Mouse (Mus musculus) heart, postnatal 36 days (tissue): ENCODE measurements around the gene Olfr837. TPM values are rescaled to one million over a fixed set of nuclear protein-coding genes. Genes with fewer than 3 reads are reported as not detected.
"Not testable (repeated sequence)": the region's sequence is repeated elsewhere in the genome, so short reads cannot be mapped to it uniquely, and the experiment has no call there.

Experiments
- DNase-seq, 2 experiments: peaks; one replicate each; pipeline ENCODE4 v3.0.0; 2021 to 2022
- intact Hi-C: fragments of 180-260 bp; cut with DNase I; formaldehyde crosslinking; loops from one replicate; pipeline ENCODE4 v1.15.1; 2025
- total RNA-seq, 2 experiments: library from RNA; stranded (reverse); gene quantifications; 2 replicates each; pipeline ENCODE4 v1.2.3; 2021

Olfr837 gene
- total RNA-seq, result not detected

DNA sequence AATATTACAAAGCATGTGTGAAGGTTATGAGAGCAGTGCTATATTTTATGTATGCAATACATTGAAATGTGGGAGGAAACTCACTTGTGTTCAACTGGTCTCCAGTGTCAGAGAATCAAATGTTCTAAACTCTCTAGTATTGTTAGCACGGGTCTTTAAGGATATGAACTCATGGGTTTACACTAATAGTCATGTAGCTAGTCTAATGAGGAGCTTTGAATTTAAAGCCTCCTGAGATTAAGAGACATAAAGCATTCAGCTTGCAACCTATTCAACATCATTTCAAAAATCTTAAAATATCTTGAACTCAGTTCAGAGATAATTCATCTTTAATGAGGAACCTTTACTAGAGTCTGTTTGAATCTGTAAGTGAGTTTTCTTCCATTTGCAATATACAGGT is at the start of gene Olfr837:
Olfr837 (plus strand) TSS at position 301 of the 400 bp plus-strand sequence.
- DNase-seq, result no peak
- intact Hi-C loops, result no loop called here

DNA sequence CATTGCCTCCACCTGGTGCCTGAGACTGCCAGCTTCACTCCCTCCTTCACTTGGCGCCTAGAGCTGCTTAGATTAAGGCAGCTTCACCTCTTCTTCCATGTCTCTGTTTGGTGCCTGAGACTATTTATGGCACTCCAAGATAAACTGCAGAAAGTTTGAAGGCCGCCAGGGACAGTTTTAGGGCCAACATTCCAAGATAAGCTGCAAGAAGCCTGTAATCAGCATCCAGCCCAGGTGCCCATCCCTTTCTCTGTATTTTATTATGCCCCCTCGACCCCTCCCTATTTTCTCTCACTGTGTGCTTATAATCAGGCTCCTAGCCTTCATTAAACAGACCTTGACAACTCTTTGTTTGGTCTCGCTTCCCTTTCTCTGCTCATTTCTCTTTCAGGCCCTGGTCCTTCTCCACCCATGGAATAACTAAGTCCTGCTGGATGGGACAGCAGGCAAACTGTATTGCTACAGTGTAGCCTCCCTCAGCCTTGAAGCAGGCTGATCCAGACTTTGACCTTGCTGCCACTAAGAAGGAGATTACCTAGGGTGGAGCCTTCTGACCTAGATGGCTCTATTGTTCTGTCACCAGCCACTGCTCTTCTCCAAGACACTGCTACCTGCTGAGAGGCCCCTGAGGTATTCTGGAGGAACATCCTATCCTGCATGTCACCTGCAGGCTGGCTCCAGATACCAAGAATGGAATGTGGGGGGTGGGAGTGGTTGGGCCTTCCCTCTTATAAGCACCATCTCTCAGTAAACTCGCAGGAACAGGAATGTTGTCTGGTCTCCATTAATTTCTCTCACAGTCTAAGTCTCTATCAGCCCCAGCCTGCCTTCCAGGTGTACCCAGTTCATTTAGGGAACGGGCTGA is 43.0 kb upstream of the Olfr837 start:
- DNase-seq, intact Hi-C loops: not testable (repeated sequence)

DNA sequence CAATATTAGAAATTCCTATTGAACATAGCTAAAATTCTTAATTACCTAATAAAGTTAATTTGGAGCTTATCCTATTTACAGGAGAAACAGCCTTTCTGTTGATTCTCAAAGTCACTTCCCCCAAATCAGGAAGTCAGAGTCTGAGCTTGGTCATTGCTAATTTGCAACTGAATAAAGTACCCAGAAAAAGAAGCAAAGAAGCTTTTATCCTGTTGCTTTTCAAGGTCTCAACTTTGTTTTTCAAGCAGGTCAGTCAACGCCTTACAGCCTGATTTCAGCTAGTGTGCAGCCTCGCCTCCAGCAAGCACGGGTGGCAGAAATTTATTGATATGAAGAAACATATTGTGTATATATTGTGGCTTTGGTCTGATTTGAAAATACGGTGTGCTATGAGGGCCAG is 38.8 kb upstream of the Olfr837 start:
- no peak for DNase-seq
- intact Hi-C loops, result no loop called here

DNA sequence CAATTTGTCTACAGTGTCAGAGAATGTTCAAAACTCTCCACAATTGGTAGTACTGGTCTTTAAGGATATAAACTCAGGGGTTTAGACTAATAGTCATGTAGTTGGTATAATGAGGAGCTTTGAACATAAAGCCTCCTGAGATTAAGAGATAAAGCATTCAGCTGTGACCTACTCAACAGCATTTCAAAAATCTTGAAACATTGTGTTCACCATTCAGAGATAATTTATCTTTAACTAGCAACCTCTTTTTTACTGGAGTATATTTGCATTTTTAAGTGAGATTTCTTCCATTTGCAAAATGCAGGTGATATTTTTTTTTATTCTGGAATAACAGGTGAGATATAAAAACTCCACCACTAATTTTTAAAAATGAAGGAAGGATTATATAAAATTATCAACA is 16.0 kb upstream of the Olfr837 start, which contains the start of gene Olfr836:
Olfr836 (plus strand) TSS at position 301 of the 400 bp plus-strand sequence.
- intact Hi-C loops, result no loop called here
- no peak for DNase-seq

DNA sequence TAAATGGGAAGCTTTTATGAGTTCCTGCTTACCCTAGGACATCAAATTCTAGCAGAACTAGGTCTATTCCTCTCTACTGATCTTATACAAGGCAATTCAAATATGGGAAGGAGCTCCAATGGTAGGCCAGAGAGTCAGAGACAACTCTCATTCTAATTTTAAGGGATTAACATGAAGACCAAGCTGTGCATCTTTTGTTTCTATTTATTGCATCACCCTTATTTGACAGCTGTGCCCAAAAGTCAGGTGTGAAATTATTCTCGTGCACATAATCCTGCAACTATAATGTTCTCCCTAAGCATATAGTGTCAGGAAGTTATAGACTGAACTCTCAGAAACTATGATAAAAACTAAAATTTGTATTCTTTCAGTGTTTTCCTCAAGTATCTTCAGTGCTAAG is 41.1 kb downstream of the Olfr837 start, which contains the start of gene Olfr839-ps1:
Olfr839-ps1 (minus strand) TSS at position 101 of the 400 bp plus-strand sequence.
- no peak for DNase-seq
- intact Hi-C loops, result no loop called here

Other genes with a start within 250 kb of the Olfr837 start
- not detected for gene Olfr832, start 199.2 kb upstream of the Olfr837 start, total RNA-seq
- gene Olfr834, start 148.3 kb upstream of the Olfr837 start, total RNA-seq, result not detected
- gene Olfr835, start 103.6 kb upstream of the Olfr837 start, total RNA-seq, result not detected
- gene Olfr836, start 15.9 kb upstream of the Olfr837 start, total RNA-seq, result not detected
- gene Olfr839-ps1, start 41.0 kb downstream of the Olfr837 start, total RNA-seq, result not detected
- not detected for gene Olfr843, start 115.7 kb downstream of the Olfr837 start, total RNA-seq
- gene Olfr844, start 180.0 kb downstream of the Olfr837 start, total RNA-seq, result not detected
- not detected for gene Olfr845, start 200.1 kb downstream of the Olfr837 start, total RNA-seq
- gene Olfr846, start 227.7 kb downstream of the Olfr837 start, total RNA-seq, result not detected
- not detected for gene Olfr847, start 242.4 kb downstream of the Olfr837 start, total RNA-seq